Mouse (Mus musculus): ENCODE measurements around the gene Pigk.

Gene Pigk

GRCm38 (mm10) chr3:152896111-152896510 is 182.2 kb downstream of the Pigk start:
- in situ Hi-C loops (cut with MboI, MseI), result no loop called here

GRCm38 (mm10) chr3:152897196-152897595 is 183.3 kb downstream of the Pigk start:
- in situ Hi-C loops (cut with MboI, MseI), result no loop called here

- in situ Hi-C loops (cut with MboI, MseI), result no loop called here
Measured at GRCm38 (mm10) chr3:152898906-152899305, 185.0 kb downstream of the Pigk start.

GRCm38 (mm10) chr3:152905026-152905425 is 191.1 kb downstream of the Pigk start:
- in situ Hi-C loops (cut with MboI, MseI), result no loop called here

- in situ Hi-C loops (cut with MboI, MseI), result no loop called here
Measured at GRCm38 (mm10) chr3:152905800-152906199, 191.9 kb downstream of the Pigk start.

GRCm38 (mm10) chr3:152907087-152907486 is 193.2 kb downstream of the Pigk start:
- in situ Hi-C loops (cut with MboI, MseI), result no loop called here

GRCm38 (mm10) chr3:152907683-152908082 is 193.8 kb downstream of the Pigk start:
- in situ Hi-C loops (cut with MboI, MseI), result no loop called here

- in situ Hi-C loops (cut with MboI, MseI), result no loop called here
Measured at GRCm38 (mm10) chr3:152911578-152911977, 197.7 kb downstream of the Pigk start.

- in situ Hi-C loops (cut with MboI, MseI), result no loop called here
Measured at GRCm38 (mm10) chr3:152912216-152913101, 198.6 kb downstream of the Pigk start.

GRCm38 (mm10) chr3:152913150-152913549 is 199.2 kb downstream of the Pigk start:
- in situ Hi-C loops (cut with MboI, MseI), result no loop called here

GRCm38 (mm10) chr3:152913625-152914024 is 199.7 kb downstream of the Pigk start:
- in situ Hi-C loops (cut with MboI, MseI), result no loop called here

- in situ Hi-C loops (cut with MboI, MseI), result no loop called here
Measured at GRCm38 (mm10) chr3:152914376-152914775, 200.5 kb downstream of the Pigk start.

GRCm38 (mm10) chr3:152917579-152917978 is 203.7 kb downstream of the Pigk start:
- in situ Hi-C loops (cut with MboI, MseI), result no loop called here

GRCm38 (mm10) chr3:152919101-152919500 is 205.2 kb downstream of the Pigk start:
- in situ Hi-C loops (cut with MboI, MseI), result no loop called here

- in situ Hi-C loops (cut with MboI, MseI), result no loop called here
Measured at GRCm38 (mm10) chr3:152920365-152920764, 206.5 kb downstream of the Pigk start.

GRCm38 (mm10) chr3:152923530-152923929 is 209.6 kb downstream of the Pigk start:
- in situ Hi-C loops (cut with MboI, MseI), result no loop called here

GRCm38 (mm10) chr3:152925364-152925763 is 211.5 kb downstream of the Pigk start:
- in situ Hi-C loops (cut with MboI, MseI), result no loop called here

- in situ Hi-C loops (cut with MboI, MseI), result no loop called here
Measured at GRCm38 (mm10) chr3:152926166-152926565, 212.3 kb downstream of the Pigk start.

GRCm38 (mm10) chr3:152928287-152928975 is 214.5 kb downstream of the Pigk start:
- in situ Hi-C loops (cut with MboI, MseI), result no loop called here

- in situ Hi-C loops (cut with MboI, MseI), result no loop called here
Measured at GRCm38 (mm10) chr3:152929256-152929787, 215.4 kb downstream of the Pigk start.

- in situ Hi-C loops (cut with MboI, MseI), result no loop called here
Measured at GRCm38 (mm10) chr3:152929788-152930281, 215.9 kb downstream of the Pigk start.

- in situ Hi-C loops (cut with MboI, MseI), result no loop called here
Measured at GRCm38 (mm10) chr3:152931354-152931753, 217.5 kb downstream of the Pigk start.
